Mouse (Mus musculus): ENCODE measurements at regions not wholly inside any gene's neighbourhood (a gene's known extent, or its start where the extent isn't known, plus 50 kb on each side); places are given as distances from the start of the nearest gene placed in this dataset.

- DNase-seq (ENCODE audit: low spot score), result no peak
Measured at GRCm38 (mm10) chr17:50438960-50439359, 70.2 kb upstream of the Plcl2 start.

GRCm38 (mm10) chr17:50439365-50439764 lies 69.8 kb upstream of the Plcl2 start:
- peak; percentile 25 for DNase-seq (ENCODE audit: low spot score)

GRCm38 (mm10) chr17:50442062-50442461 lies 67.1 kb upstream of the Plcl2 start:
- no peak for DNase-seq (ENCODE audit: low spot score)

- DNase-seq (ENCODE audit: low spot score), result no peak
Measured at GRCm38 (mm10) chr17:50442905-50443304, 66.3 kb upstream of the Plcl2 start.

- no peak for DNase-seq (ENCODE audit: low spot score)
Measured at GRCm38 (mm10) chr17:50443376-50444022, 65.7 kb upstream of the Plcl2 start.

GRCm38 (mm10) chr17:50444023-50444389 lies 65.2 kb upstream of the Plcl2 start:
- no peak for DNase-seq (ENCODE audit: low spot score)

GRCm38 (mm10) chr17:50448693-50449092 lies 60.5 kb upstream of the Plcl2 start:
- DNase-seq (ENCODE audit: low spot score), result no peak

GRCm38 (mm10) chr17:50451606-50452005 lies 57.6 kb upstream of the Plcl2 start:
- DNase-seq (ENCODE audit: low spot score), result no peak

GRCm38 (mm10) chr17:50453524-50453923 lies 55.7 kb upstream of the Plcl2 start:
- DNase-seq (ENCODE audit: low spot score), result no peak

- DNase-seq (ENCODE audit: low spot score), result no peak
Measured at GRCm38 (mm10) chr17:50453956-50454355, 55.2 kb upstream of the Plcl2 start.

GRCm38 (mm10) chr17:50454917-50455316 lies 54.3 kb upstream of the Plcl2 start:
- no peak for DNase-seq (ENCODE audit: low spot score)

- no peak for DNase-seq (ENCODE audit: low spot score)
Measured at GRCm38 (mm10) chr17:50455719-50456118, 53.5 kb upstream of the Plcl2 start.

GRCm38 (mm10) chr17:50457053-50457697 lies 52.0 kb upstream of the Plcl2 start:
- DNase-seq (ENCODE audit: low spot score), result no peak

- no peak for DNase-seq (ENCODE audit: low spot score)
Measured at GRCm38 (mm10) chr17:50458232-50458631, 51.0 kb upstream of the Plcl2 start.
